Mouse (Mus musculus) myocyte (in vitro differentiated cells): ENCODE measurements around the gene Itpkc. TPM values are rescaled to one million over a fixed set of nuclear protein-coding genes. Genes with fewer than 3 reads are reported as not detected.

Experiments
- H3K27me3 ChIP-seq: one replicate; pipeline ENCODE4 v1.6.1; 2011; ENCODE audit not compliant: control insufficient read depth, insufficient read depth, insufficient read length
- H3K36me3 ChIP-seq: one replicate; pipeline ENCODE4 v1.6.1; 2011; ENCODE audit not compliant: control insufficient read depth, insufficient read depth
- H3K4me2 ChIP-seq: one replicate; pipeline ENCODE4 v1.6.1; 2011; ENCODE audit warnings: low read depth, control low read depth
- H3K4me3 ChIP-seq: one replicate; pipeline ENCODE4 v1.5.1; 2011; ENCODE audit warnings: mild to moderate bottlenecking, control low read depth, moderate library complexity
- H3K79me2 ChIP-seq: one replicate; pipeline ENCODE4 v1.6.1; 2011; ENCODE audit not compliant: control insufficient read depth, insufficient read depth
- H3ac ChIP-seq: one replicate; pipeline ENCODE4 v1.6.1; 2011; ENCODE audit not compliant: control insufficient read depth, insufficient read length
- CEBPB ChIP-seq: IDR thresholded peaks from 2 replicates; pipeline ENCODE4 v1.6.1; 2011; ENCODE audit warnings: mild to moderate bottlenecking, moderate library complexity; ENCODE audit not compliant: poor library complexity, insufficient read depth, severe bottlenecking
- E2F4 ChIP-seq: IDR thresholded peaks from one replicate; pipeline ENCODE4 v1.6.1; 2011; ENCODE audit warnings: mild to moderate bottlenecking, control low read depth, moderate library complexity; ENCODE audit not compliant: insufficient read depth
- MAX ChIP-seq: IDR thresholded peaks from one replicate; pipeline ENCODE4 v1.6.1; 2011; ENCODE audit warnings: low read depth, mild to moderate bottlenecking, control low read depth
- MYOD1 ChIP-seq, 3 experiments: IDR thresholded peaks; one replicate each; pipeline ENCODE4 v1.6.1; 2011; ENCODE audit warnings: control low read depth in 2 of 3, low read depth in 2 of 3, mild to moderate bottlenecking in 2 of 3, moderate library complexity in 1 of 3; ENCODE audit not compliant: insufficient read length in 2 of 3, control insufficient read depth in 1 of 3
- MYOG ChIP-seq, 3 experiments: IDR thresholded peaks; one replicate each; pipeline ENCODE4 v1.6.1; 2011; ENCODE audit warnings: control low read depth in 2 of 3, low read depth in 2 of 3, mild to moderate bottlenecking in 2 of 3; ENCODE audit not compliant: insufficient read length in 2 of 3, control insufficient read depth in 1 of 3, insufficient read depth in 1 of 3
- POLR2A ChIP-seq: IDR thresholded peaks from one replicate; pipeline ENCODE4 v1.6.1; 2011; ENCODE audit warnings: low read depth, mild to moderate bottlenecking, control low read depth, moderate library complexity; ENCODE audit not compliant: insufficient read length
- POLR2AphosphoS2 ChIP-seq: IDR thresholded peaks from one replicate; pipeline ENCODE4 v1.6.1; 2011; ENCODE audit warnings: low read depth, control low read depth; ENCODE audit not compliant: insufficient read length
- REST ChIP-seq: IDR thresholded peaks from one replicate; pipeline ENCODE4 v1.6.1; 2011; ENCODE audit warnings: mild to moderate bottlenecking, control low read depth, moderate library complexity; ENCODE audit not compliant: insufficient read depth, insufficient read length
- SRF ChIP-seq: IDR thresholded peaks from one replicate; pipeline ENCODE4 v1.6.1; 2011; ENCODE audit warnings: low read depth; ENCODE audit not compliant: control insufficient read depth, insufficient read length
- TCF12 ChIP-seq: IDR thresholded peaks from one replicate; pipeline ENCODE4 v1.6.1; 2011; ENCODE audit warnings: mild to moderate bottlenecking, control low read depth; ENCODE audit not compliant: poor library complexity, insufficient read depth, severe bottlenecking
- TCF3 ChIP-seq: IDR thresholded peaks from one replicate; pipeline ENCODE4 v1.6.1; 2011; ENCODE audit warnings: low read depth, control low read depth; ENCODE audit not compliant: insufficient read length
- USF1 ChIP-seq: IDR thresholded peaks from one replicate; pipeline ENCODE4 v1.6.1; 2011; ENCODE audit warnings: low read depth, mild to moderate bottlenecking, control low read depth, moderate library complexity
- polyA plus RNA-seq: library from polyadenylated mRNA; unstranded; fragments of >200 nt; fragmentation: generic; extraction: Trizol; gene quantifications from one replicate; pipeline ENCODE4 v1.2.1, GENCODE M21; 2012; ENCODE audit warnings: missing spikeins

Gene Itpkc
- polyA plus RNA-seq, 1 experiment, result 7.1 TPM

- Histone ChIP-seq H3K27me3 (no peaks in the 10 kb centered on the region), H3ac (no peak overlapping the region), H3K4me2 (no peak overlapping the region), H3K79me2 (peaks cover 22% of the 10 kb centered on the region), H3K36me3 (no peaks in the 10 kb centered on the region), H3K4me3 (no peak overlapping the region)
- TF ChIP-seq REST (no peak), TCF3 (no peak), MYOG (IDR thresholded peaks at IDR 0.05; ENCODE audit: control insufficient read depth in 1 of 3, insufficient read depth in 1 of 3, insufficient read length in 2 of 3, low read depth in 2 of 3) (no peak), E2F4 (no peak), SRF (no peak), MAX (no peak), USF1 (no peak), POLR2AphosphoS2 (no peak), CEBPB (no peak), MYOD1 (IDR thresholded peaks at IDR 0.05; ENCODE audit: control insufficient read depth in 1 of 3, insufficient read length in 2 of 3, low read depth in 2 of 3) (no peak), POLR2A (no peak)
Observed at GRCm38 (mm10) chr7:27230781-27231180, 2.3 kb upstream of the Itpkc start.

- Histone ChIP-seq H3K4me2 (peak overlapping the region; percentile 68), H3K36me3 (no peaks in the 10 kb centered on the region), H3K4me3 (peak overlapping the region; percentile 67), H3K27me3 (no peaks in the 10 kb centered on the region), H3K79me2 (peaks cover 35% of the 10 kb centered on the region), H3ac (peak overlapping the region; percentile 80)
- TF ChIP-seq CEBPB (no peak), MAX (no peak), MYOD1 (IDR thresholded peaks at IDR 0.05; ENCODE audit: control insufficient read depth in 1 of 3, insufficient read length in 2 of 3, low read depth in 2 of 3) (no peak), SRF (no peak), TCF3 (no peak), E2F4 (no peak), POLR2A (no peak), TCF12 (no peak), MYOG (IDR thresholded peaks at IDR 0.05; ENCODE audit: control insufficient read depth in 1 of 3, insufficient read depth in 1 of 3, insufficient read length in 2 of 3, low read depth in 2 of 3) (no peak), POLR2AphosphoS2 (no peak)
Observed at GRCm38 (mm10) chr7:27228865-27229264, 404 bp upstream of the Itpkc start.

GRCm38 (mm10) chr7:27227676-27228075 lies 785 bp downstream of the Itpkc start:
- TF ChIP-seq E2F4 (no peak), SRF (no peak), MYOD1 (IDR thresholded peaks at IDR 0.05; ENCODE audit: control insufficient read depth in 1 of 3, insufficient read length in 2 of 3, low read depth in 2 of 3) (no peak), USF1 (no peak), POLR2AphosphoS2 (no peak), MAX (no peak), TCF3 (no peak), CEBPB (no peak), MYOG (IDR thresholded peaks at IDR 0.05; ENCODE audit: control insufficient read depth in 1 of 3, insufficient read depth in 1 of 3, insufficient read length in 2 of 3, low read depth in 2 of 3) (no peak), POLR2A (no peak), TCF12 (no peak)
- H3K27me3 ChIP-seq, result no peaks in the 10 kb centered on the region
- H3K79me2 ChIP-seq, result peaks cover 35% of the 10 kb centered on the region
- H3ac ChIP-seq, result peak overlapping the region; percentile 80
- H3K4me3 ChIP-seq, result peak overlapping the region; percentile 67
- H3K36me3 ChIP-seq, result no peaks in the 10 kb centered on the region
- H3K4me2 ChIP-seq, result peak overlapping the region; percentile 95

GRCm38 (mm10) chr7:27227276-27227675 lies 1.2 kb downstream of the Itpkc start:
- TF ChIP-seq USF1, result no peak
- no peak for TF ChIP-seq TCF3
- no peak for TF ChIP-seq CEBPB
- TF ChIP-seq MYOG (IDR thresholded peaks at IDR 0.05; ENCODE audit: control insufficient read depth in 1 of 3, insufficient read depth in 1 of 3, insufficient read length in 2 of 3, low read depth in 2 of 3), result no peak
- no peak for TF ChIP-seq POLR2A
- no peak for TF ChIP-seq MAX
- TF ChIP-seq POLR2AphosphoS2, result no peak
- no peak for TF ChIP-seq E2F4
- no peak for TF ChIP-seq TCF12
- no peak for TF ChIP-seq SRF
- TF ChIP-seq REST, result no peak
- TF ChIP-seq MYOD1 (IDR thresholded peaks at IDR 0.05; ENCODE audit: control insufficient read depth in 1 of 3, insufficient read length in 2 of 3, low read depth in 2 of 3), result no peak
- no peaks in the 10 kb centered on the region for H3K36me3 ChIP-seq

More at GRCm38 (mm10) chr7:27227276-27227675, 1.2 kb downstream of the Itpkc start:
- H3K4me3 ChIP-seq, result peak overlapping the region; percentile 67
- H3K27me3 ChIP-seq, result no peaks in the 10 kb centered on the region
- H3ac ChIP-seq, result peak overlapping the region; percentile 80
- H3K4me2 ChIP-seq, result peak overlapping the region; percentile 95
- H3K79me2 ChIP-seq, result peaks cover 35% of the 10 kb centered on the region
